Mouse (Mus musculus) kidney, postnatal 36 days (tissue): ENCODE measurements around the gene Bcor.
A peak's percentile ranks its signal among the peaks of the same experiment; 100 is the strongest.

Experiments
- DNase-seq, 2 experiments: peaks; one replicate each; pipeline ENCODE4 v3.0.0; 2021 to 2022; ENCODE audit warnings: mixed read lengths in 2 of 2

Bcor gene

DNA sequence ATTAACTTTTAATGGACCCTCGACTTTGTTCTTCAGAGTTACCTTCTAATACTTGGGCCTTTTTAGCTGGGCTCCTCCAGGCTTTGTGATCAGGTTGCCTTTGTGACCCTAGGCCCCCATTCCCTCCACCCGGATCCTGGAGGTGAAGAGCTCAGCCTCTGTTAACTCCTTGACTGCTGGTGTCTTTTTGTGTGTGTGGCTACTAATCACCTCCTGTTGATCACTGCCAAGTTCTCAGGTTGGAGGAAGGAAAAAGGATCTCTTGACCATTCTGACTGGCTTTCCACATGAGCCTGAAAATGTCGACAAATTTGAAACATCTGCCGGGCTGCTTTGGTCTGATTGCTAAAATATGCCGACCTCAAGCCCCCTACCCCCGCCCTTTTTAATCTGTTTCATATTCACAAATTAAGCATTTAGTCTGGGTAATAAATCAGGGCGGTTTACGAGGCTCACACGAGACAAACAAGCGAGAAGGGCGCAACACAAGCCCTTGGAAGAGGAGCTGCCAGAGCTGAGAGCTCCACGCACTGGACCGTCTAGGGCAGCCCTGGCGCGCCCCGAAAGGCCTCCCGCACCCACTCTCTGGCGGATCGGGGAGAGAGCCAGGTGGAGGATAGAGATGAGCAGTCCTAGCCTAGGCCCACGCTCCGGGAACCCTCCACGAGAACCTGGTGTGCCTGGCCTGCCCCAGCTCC, 33.6 kb downstream of the Bcor start:
- DNase-seq, result no peak

DNA sequence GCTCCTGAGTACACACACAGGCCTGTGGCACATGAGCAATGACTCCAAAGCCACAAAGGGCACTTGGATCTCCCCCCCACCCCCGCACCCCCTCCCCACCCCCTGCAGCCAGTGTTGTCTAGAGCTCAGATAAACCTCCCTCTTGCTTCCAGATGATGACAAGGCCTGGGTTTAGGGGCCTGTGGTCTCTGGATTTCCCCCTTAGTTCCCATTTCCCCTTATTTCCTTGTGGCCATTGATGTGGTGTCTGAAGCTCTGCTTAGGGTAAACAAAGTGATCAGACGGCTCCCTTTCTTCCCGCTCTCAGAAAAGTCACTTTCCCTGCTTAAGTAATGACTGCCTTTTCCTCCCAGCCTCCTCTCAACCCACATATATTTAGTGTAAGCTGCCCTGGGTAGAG, 35.6 kb downstream of the Bcor start:
- DNase-seq, result no peak

GRCm38 (mm10) chrX:12123687-12124087, 36.5 kb downstream of the Bcor start:
- peak in 1 of 2 experiments; percentile 5 for DNase-seq

DNA sequence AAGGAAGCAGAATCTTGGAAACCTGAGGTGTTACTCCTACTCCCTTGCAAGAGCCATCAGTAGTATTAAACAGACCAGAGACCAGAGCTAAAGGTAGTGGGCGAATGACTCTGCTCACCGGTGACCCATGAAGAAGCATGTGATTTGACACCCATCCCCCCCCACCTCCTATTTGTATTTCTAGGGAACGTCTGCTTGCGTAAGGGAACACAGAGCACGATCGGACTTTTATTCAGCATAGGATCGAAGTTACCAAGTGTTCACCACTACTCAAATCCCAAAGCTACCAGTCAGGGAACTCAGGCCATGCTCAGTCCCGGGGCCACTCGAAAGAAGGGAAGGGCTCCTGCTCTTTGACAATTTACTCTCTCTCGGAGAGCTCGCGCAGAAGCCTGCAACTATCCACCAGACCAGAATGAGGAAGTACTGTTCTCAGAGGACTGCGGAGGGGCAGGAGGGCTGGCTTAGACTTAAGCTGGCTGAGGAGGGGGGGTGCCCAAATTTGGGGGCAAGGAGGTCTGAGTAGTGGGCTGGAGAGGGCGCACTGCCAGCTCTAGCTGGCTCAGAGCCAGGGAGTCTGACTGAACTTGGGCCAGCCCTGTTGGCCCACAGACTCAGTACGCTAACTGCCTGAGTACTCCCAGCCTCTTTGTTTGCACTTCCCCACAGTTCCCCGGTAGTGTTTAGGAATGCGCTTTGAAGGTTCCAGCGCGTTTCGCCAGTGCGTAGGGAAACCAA, 37.4 kb downstream of the Bcor start:
- peak in 1 of 2 experiments; percentile 36 for DNase-seq

- no peak for DNase-seq
Measured at GRCm38 (mm10) chrX:12119476-12119875, 40.7 kb downstream of the Bcor start.

- DNase-seq, result peak in 1 of 2 experiments; percentile 12
Measured at GRCm38 (mm10) chrX:12116128-12116527, 44.0 kb downstream of the Bcor start.

- no peak for DNase-seq
Measured at GRCm38 (mm10) chrX:12112166-12112565, 48.0 kb downstream of the Bcor start.

GRCm38 (mm10) chrX:12110518-12110917, 49.6 kb downstream of the Bcor start:
- DNase-seq, result no peak

GRCm38 (mm10) chrX:12105358-12105757, 54.8 kb downstream of the Bcor start:
- DNase-seq, result no peak

DNA sequence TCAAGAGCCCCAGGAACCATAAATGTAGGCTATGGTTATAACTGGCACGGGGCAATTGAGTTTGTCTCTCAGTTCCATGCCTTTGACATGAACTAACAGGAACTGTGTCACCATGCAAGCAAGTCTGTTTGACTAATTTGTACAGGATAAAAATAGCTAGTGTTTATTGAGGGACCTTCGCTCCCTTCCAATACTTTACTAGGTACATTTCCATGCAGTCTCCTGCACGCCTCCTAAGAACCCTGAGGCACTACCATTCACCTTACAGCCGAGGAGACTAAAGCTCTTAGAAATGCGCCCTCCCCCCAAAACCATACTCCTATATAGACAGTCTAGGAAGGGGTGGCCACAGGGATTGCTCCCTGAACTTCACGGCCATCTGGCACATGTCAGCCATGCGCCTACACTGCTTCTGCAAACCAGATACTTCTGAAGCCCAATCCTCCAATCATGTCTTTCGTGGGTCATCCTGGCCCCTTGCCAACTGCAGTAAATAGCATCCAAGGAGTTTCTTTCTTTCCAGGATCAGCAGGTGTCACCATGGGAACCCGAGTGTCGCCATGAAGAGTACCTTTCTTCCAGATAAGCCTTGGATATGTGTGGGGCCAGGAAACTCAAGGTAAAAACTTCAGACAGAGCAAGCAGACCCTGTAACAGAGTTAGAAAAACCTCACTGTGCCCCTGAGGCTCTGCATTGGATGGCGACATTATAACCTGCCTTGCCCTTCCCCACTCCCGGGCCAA, 63.2 kb downstream of the Bcor start:
- no peak for DNase-seq

DNA sequence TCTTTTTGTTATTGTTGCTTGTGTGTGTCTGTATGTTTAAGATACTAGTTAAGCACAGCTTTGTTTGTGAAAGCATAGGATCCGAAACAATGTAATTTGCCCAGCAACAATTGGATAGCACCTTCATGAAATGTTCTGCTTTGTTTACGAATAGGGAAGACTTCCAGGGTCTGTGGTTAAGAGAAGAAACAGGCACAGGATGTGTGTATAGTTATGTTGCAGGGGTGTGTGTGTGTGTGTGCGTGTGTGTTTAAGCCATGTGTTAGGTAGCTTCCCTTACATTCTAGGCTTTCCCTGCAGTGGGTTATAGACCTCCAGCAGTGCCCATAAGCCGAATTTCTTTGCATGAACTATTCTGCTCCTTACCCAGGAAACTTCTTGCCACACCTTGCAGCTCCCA, 66.8 kb downstream of the Bcor start:
- no peak for DNase-seq

DNA sequence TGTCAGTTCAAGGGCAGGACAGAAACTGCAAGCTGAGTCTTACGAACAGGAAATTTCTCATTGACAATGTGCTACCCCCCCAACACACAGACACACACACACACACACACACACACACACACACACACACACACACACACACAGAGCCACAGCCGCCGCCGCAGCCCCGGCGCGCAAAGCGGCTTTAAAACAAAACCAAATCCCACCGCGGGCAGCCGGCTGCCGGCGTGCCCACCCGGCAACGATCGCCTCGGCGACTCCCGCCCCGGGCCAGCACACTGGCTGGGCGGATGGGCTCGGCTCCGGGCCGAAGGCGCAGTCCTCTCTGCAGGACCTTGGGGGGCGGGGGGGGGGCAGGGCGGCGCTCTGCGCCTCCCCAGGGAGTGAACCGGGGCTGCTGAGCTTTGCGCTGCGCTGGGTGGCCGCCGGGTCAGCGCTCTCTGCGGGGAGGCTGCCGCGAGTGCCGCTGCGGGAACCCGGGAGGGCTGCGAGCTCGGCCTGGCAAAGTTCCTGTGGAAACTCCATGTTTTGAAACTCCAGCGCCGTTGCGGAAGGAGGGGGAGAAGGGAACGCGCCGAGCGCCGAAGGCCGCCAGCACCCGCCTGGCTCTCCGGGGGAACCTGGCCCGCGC, 68.6 kb downstream of the Bcor start:
- DNase-seq, result peak; percentile 36 to 69

DNA sequence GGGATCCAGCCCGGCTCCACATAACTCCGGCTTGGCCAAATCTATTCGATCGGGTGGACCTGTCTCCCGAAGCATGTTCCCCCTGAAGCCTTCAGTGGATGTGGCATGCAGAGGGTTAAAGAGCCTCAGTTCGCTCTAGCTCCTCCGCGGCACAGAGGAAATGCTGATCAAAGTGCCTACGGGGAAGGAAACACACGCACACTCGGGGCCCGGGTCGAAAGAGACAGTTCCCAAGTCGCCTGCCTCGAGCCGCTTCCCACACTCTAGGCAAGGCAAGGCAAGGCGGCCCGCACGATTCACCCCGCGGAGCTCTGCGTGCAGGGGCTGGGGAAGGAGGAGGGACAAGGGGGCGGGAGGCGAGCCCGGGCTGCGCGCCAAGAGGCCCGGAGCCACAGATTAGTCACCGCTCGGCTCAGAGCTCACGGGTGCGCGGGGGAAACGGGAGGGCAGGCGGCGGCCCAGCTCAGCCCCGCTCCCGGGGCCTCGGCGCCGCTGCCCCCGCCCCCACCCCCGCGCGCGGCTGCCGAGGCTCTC, 69.2 kb downstream of the Bcor start:
- DNase-seq, result peak; percentile 81 to 86

DNA sequence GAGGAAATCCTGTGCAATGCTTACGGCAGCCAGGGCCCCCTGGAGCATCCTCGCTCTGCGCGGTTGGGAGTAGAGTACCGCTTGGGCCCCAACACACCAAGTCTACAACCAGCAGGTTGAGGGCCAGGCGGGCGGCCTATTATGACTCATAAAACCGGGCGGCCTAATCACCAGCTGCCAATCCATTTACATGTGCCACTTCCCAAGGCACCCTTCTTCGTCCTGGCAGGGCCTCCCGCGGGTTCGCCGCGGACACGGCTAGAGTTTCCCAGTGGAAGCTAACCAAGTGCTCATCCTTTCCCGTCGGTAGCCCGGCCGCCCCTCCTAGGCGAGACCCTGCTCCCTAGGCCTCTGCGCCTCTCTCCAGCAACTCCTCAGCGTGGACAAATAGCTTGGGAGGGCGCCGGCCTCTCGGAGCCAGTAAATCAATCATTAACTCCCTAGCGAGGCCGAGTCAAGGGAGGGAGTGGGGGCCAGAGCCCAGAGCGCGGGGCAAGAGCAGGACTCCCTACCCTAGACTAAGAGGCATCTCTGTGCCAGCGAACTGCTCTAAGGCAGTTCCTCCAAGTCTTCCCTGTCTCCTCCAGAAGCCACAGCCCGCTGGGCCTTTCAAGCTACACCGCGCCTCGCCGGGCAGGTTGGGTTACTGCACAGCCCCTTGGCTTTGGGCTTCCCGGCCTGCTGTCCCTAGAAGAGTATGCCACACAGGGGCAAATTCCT, 69.8 kb downstream of the Bcor start:
- peak; percentile 73 to 79 for DNase-seq

DNA sequence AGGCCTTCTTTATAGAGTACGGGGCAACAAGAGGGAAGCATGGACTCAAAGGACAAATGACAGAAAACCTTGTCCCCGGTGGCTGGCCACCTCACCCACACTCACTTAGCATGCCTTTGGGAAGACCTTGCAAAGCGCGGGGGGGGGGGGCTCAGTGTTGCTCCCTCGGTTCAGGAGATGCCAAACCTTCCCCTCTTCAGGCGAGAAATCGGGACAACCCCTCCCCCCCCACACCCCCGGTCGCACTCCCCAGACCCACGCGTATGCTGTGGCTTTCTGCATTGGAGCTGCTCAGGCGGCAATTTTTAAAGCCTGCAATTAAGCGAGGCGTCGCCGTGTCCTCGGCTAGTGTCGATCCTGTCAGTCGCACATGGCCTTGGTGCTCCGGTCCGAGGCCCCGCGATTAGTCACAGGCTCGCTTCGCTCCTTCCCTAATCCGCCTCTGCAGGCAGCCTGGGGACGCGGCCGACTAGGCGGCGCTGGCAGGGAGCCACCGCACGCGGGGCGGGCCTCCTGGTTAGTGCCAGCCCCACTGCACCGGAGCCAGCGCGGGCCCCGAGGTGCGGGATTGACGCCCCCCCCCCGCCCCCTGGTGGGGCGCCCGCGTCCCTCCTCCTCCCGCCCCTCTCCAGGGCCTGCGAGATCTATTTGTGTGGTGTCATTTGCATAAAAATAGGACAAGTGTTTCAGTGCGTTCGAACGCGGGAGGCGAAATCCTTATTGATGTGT, 70.6 kb downstream of the Bcor start:
- DNase-seq, result peak; percentile 59 to 80

- DNase-seq, result peak in 1 of 2 experiments; percentile 33
Measured at GRCm38 (mm10) chrX:12089027-12089340, 71.2 kb downstream of the Bcor start.

GRCm38 (mm10) chrX:12088301-12089026, 71.7 kb downstream of the Bcor start:
- peak; percentile 85 to 88 for DNase-seq

GRCm38 (mm10) chrX:12087511-12088300, 72.4 kb downstream of the Bcor start:
- peak; percentile 69 to 80 for DNase-seq

GRCm38 (mm10) chrX:12086674-12087510, 73.3 kb downstream of the Bcor start:
- DNase-seq, result peak; percentile 34 to 56
